Mouse (Mus musculus): ENCODE results near the gene Lsamp.

- TF ChIP-seq BHLHE40 (IDR thresholded peaks at IDR 0.05; ENCODE audit: low read depth, low read length) (no peak), CHD2 (IDR thresholded peaks at IDR 0.05; ENCODE audit: low read length) (no peak), CTCF (conservative IDR thresholded peaks at IDR 0.05 in 1 of 2, IDR thresholded peaks at IDR 0.05 in 1 of 2; ENCODE audit: low read depth in 2 of 2, low read length in 2 of 2) (no peak), ZMIZ1 (IDR thresholded peaks at IDR 0.05; ENCODE audit: low read depth, low read length) (no peak), ELF1 (IDR thresholded peaks at IDR 0.05; ENCODE audit: low read depth, low read length) (no peak), POLR2A (IDR thresholded peaks at IDR 0.05; ENCODE audit: low read depth, low read length) (no peak), SIN3A (IDR thresholded peaks at IDR 0.05; ENCODE audit: low read length) (no peak), EP300 (IDR thresholded peaks at IDR 0.05; ENCODE audit: low read length) (no peak), ZKSCAN1 (IDR thresholded peaks at IDR 0.05; ENCODE audit: borderline replicate concordance, low read depth, low read length) (no peak)
Measured at GRCm38 (mm10) chr16:40891338-40891737, 907.2 kb downstream of the Lsamp start.
